Mouse (Mus musculus): ENCODE data around the gene Hand2. TPM values are rescaled to one million over a fixed set of nuclear protein-coding genes. Genes with fewer than 3 reads are reported as not detected.

Hand2 gene
- not detected in 2 replicates for polyA plus RNA-seq (2015; fragmentation: Nextera tagmentation; extraction: Ambion mirVana)

- H3K27ac ChIP-seq (ENCODE audit: low read depth, low read length), result no peak within 1 kb of the TSS
- 0 out of 2 replicates have a peak, but pooled peaks have one; percentile 49 for ATAC-seq
- under 1% methylated on average over 77 of the region's 83 CpGs for WGBS
- peak within 1 kb of the TSS; percentile 54 for H3K4me2 ChIP-seq (ENCODE audit: low read length)
- H3K27me3 ChIP-seq (replicated peaks; ENCODE audit: control insufficient read depth, insufficient read depth, low read length), result peaks cover 64% of the 10 kb centered on the region
- no peaks in the 10 kb centered on the region for H3K36me3 ChIP-seq (ENCODE audit: control insufficient read depth, insufficient read depth, low read length)
- H3K9me3 ChIP-seq (ENCODE audit: control insufficient read depth, low read length), result no peaks in the 10 kb centered on the region
- no peak within 1 kb of the TSS for H3K9ac ChIP-seq (ENCODE audit: low read depth, low read length)
- peak within 1 kb of the TSS; percentile 29 for H3K4me3 ChIP-seq (ENCODE audit: low read length)
- H3K4me1 ChIP-seq (ENCODE audit: control insufficient read depth, insufficient read depth, low read depth, low read length), result peaks cover 13% of the 10 kb centered on the region
These were observed at the start of gene Hand2 for GRCm38 (mm10) chr8:57320851-57321743. TSS of gene Hand2 (plus strand) at chr8:57320983.

GRCm38 (mm10) chr8:57273055-57273454 is 47.7 kb upstream of the Hand2 start:
- WGBS, result 77% methylated on average over 3 of the region's 3 CpGs
- Histone ChIP-seq H3K36me3 (ENCODE audit: control insufficient read depth, insufficient read depth, low read length) (no peaks in the 10 kb centered on the region), H3K4me3 (ENCODE audit: low read length) (no peak overlapping the region), H3K27ac (ENCODE audit: low read depth, low read length) (no peak overlapping the region), H3K9ac (ENCODE audit: low read depth, low read length) (no peak overlapping the region), H3K4me1 (ENCODE audit: control insufficient read depth, insufficient read depth, low read depth, low read length) (no peaks in the 10 kb centered on the region), H3K9me3 (ENCODE audit: control insufficient read depth, low read length) (no peaks in the 10 kb centered on the region), H3K4me2 (ENCODE audit: low read length) (no peak overlapping the region), H3K27me3 (replicated peaks; ENCODE audit: control insufficient read depth, insufficient read depth, low read length) (no peaks in the 10 kb centered on the region)
- ATAC-seq, result no peak

GRCm38 (mm10) chr8:57293441-57293840 is 27.3 kb upstream of the Hand2 start:
- WGBS, result 63% methylated on average over 4 of the region's 4 CpGs
- Histone ChIP-seq H3K36me3 (ENCODE audit: control insufficient read depth, insufficient read depth, low read length) (no peaks in the 10 kb centered on the region), H3K4me1 (ENCODE audit: control insufficient read depth, insufficient read depth, low read depth, low read length) (no peaks in the 10 kb centered on the region), H3K9ac (ENCODE audit: low read depth, low read length) (no peak overlapping the region), H3K4me3 (ENCODE audit: low read length) (no peak overlapping the region), H3K4me2 (ENCODE audit: low read length) (no peak overlapping the region), H3K27me3 (replicated peaks; ENCODE audit: control insufficient read depth, insufficient read depth, low read length) (no peaks in the 10 kb centered on the region), H3K27ac (ENCODE audit: low read depth, low read length) (no peak overlapping the region), H3K9me3 (ENCODE audit: control insufficient read depth, low read length) (no peaks in the 10 kb centered on the region)
- no peak for ATAC-seq

- Histone ChIP-seq H3K27me3 (replicated peaks; ENCODE audit: control insufficient read depth, insufficient read depth, low read length) (peaks cover 9% of the 10 kb centered on the region), H3K4me1 (ENCODE audit: control insufficient read depth, insufficient read depth, low read depth, low read length) (no peaks in the 10 kb centered on the region), H3K4me3 (ENCODE audit: low read length) (no peak overlapping the region), H3K4me2 (ENCODE audit: low read length) (no peak overlapping the region), H3K36me3 (ENCODE audit: control insufficient read depth, insufficient read depth, low read length) (no peaks in the 10 kb centered on the region), H3K27ac (ENCODE audit: low read depth, low read length) (no peak overlapping the region), H3K9ac (ENCODE audit: low read depth, low read length) (no peak overlapping the region), H3K9me3 (ENCODE audit: control insufficient read depth, low read length) (no peaks in the 10 kb centered on the region)
- WGBS, result 33% methylated on average over 1 of the region's 1 CpGs
- no peak for ATAC-seq
These were observed 17.3 kb upstream of the Hand2 start for GRCm38 (mm10) chr8:57303513-57303912.

GRCm38 (mm10) chr8:57304944-57305343 is 15.8 kb upstream of the Hand2 start:
- no peaks in the 10 kb centered on the region for H3K9me3 ChIP-seq (ENCODE audit: control insufficient read depth, low read length)
- no peak for ATAC-seq
- no peak overlapping the region for H3K4me3 ChIP-seq (ENCODE audit: low read length)
- H3K27me3 ChIP-seq (replicated peaks; ENCODE audit: control insufficient read depth, insufficient read depth, low read length), result peaks cover 10% of the 10 kb centered on the region
- 51% methylated on average over 11 of the region's 11 CpGs for WGBS
- no peak overlapping the region for H3K4me2 ChIP-seq (ENCODE audit: low read length)
- no peaks in the 10 kb centered on the region for H3K36me3 ChIP-seq (ENCODE audit: control insufficient read depth, insufficient read depth, low read length)
- H3K9ac ChIP-seq (ENCODE audit: low read depth, low read length), result no peak overlapping the region
- no peak overlapping the region for H3K27ac ChIP-seq (ENCODE audit: low read depth, low read length)
- H3K4me1 ChIP-seq (ENCODE audit: control insufficient read depth, insufficient read depth, low read depth, low read length), result no peaks in the 10 kb centered on the region

GRCm38 (mm10) chr8:57306441-57306840 is 14.3 kb upstream of the Hand2 start:
- ATAC-seq, result no peak
- Histone ChIP-seq H3K9me3 (ENCODE audit: control insufficient read depth, low read length) (no peaks in the 10 kb centered on the region), H3K9ac (ENCODE audit: low read depth, low read length) (no peak overlapping the region), H3K36me3 (ENCODE audit: control insufficient read depth, insufficient read depth, low read length) (no peaks in the 10 kb centered on the region), H3K4me2 (ENCODE audit: low read length) (no peak overlapping the region), H3K27me3 (replicated peaks; ENCODE audit: control insufficient read depth, insufficient read depth, low read length) (peaks cover 17% of the 10 kb centered on the region), H3K4me1 (ENCODE audit: control insufficient read depth, insufficient read depth, low read depth, low read length) (no peaks in the 10 kb centered on the region), H3K27ac (ENCODE audit: low read depth, low read length) (no peak overlapping the region), H3K4me3 (ENCODE audit: low read length) (no peak overlapping the region)
- WGBS, result 16% methylated on average over 1 of the region's 1 CpGs

DNA sequence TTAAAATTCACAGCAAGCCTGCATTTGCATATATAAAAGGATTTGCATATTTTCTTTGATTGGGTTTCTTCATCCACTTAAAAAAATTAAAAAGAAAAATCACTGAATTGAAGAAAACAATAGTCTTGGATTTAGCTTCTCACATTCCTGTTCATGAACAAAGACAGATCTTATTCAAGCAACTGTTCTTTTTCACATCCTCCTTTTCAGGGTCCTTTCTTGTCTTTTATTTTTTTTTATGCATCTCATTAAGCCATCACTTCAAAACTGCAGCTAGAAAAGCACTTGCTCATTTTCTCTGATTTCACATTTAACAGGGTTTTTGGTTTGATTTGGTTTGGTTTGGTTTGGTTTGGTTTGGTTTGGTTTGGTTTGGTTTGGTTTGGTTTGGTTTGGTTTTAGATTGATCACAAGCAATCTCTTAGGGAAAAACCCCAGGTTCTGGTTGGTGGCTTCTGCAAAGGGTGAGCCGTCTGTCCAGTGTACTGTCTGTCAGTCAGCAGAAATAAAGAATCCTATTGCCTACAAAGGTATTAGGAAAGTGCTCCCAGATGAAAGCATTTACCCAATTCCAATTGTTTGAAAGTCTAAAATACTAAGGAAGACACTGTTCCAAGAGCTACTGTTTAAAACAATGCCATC is 10.8 kb upstream of the Hand2 start:
- ATAC-seq, result no peak
- Histone ChIP-seq H3K4me2 (ENCODE audit: low read length) (no peak overlapping the region), H3K27me3 (replicated peaks; ENCODE audit: control insufficient read depth, insufficient read depth, low read length) (peaks cover 38% of the 10 kb centered on the region), H3K27ac (ENCODE audit: low read depth, low read length) (no peak overlapping the region), H3K4me1 (ENCODE audit: control insufficient read depth, insufficient read depth, low read depth, low read length) (no peaks in the 10 kb centered on the region), H3K9me3 (ENCODE audit: control insufficient read depth, low read length) (no peaks in the 10 kb centered on the region), H3K36me3 (ENCODE audit: control insufficient read depth, insufficient read depth, low read length) (no peaks in the 10 kb centered on the region), H3K4me3 (ENCODE audit: low read length) (no peak overlapping the region), H3K9ac (ENCODE audit: low read depth, low read length) (no peak overlapping the region)
- 6% methylated on average over 1 of the region's 1 CpGs for WGBS

GRCm38 (mm10) chr8:57312031-57312981 is 8.5 kb upstream of the Hand2 start:
- Histone ChIP-seq H3K9me3 (ENCODE audit: control insufficient read depth, low read length) (no peaks in the 10 kb centered on the region), H3K9ac (ENCODE audit: low read depth, low read length) (no peak overlapping the region), H3K4me1 (ENCODE audit: control insufficient read depth, insufficient read depth, low read depth, low read length) (no peaks in the 10 kb centered on the region), H3K36me3 (ENCODE audit: control insufficient read depth, insufficient read depth, low read length) (no peaks in the 10 kb centered on the region), H3K27ac (ENCODE audit: low read depth, low read length) (no peak overlapping the region), H3K4me2 (ENCODE audit: low read length) (peak overlapping the region; percentile 14), H3K4me3 (ENCODE audit: low read length) (no peak overlapping the region), H3K27me3 (replicated peaks; ENCODE audit: control insufficient read depth, insufficient read depth, low read length) (peaks cover 51% of the 10 kb centered on the region)
- WGBS, result under 1% methylated on average over 30 of the region's 30 CpGs
- peak; percentile 48; the same call in 1 of the 2 replicates for ATAC-seq
